Mouse (Mus musculus) brain, embryonic 14.5 days (tissue): Measurements from ENCODE around the gene Zfp507.

Experiments
- CTCF ChIP-seq: fragments of 200-500 bp; IDR thresholded peaks from 2 replicates; pipeline ENCODE4 v1.5.1; 2012; ENCODE audit warnings: inconsistent platforms, mild to moderate bottlenecking, moderate library complexity, borderline replicate concordance; ENCODE audit not compliant: insufficient read depth, insufficient read length; ENCODE audit errors: extremely low read depth
- POLR2A ChIP-seq: fragments of 200-500 bp; IDR thresholded peaks from 2 replicates; pipeline ENCODE4 v1.6.1; 2012; ENCODE audit warnings: mild to moderate bottlenecking, inconsistent platforms, borderline replicate concordance; ENCODE audit not compliant: poor library complexity, insufficient read depth, insufficient read length, severe bottlenecking; ENCODE audit errors: extremely low read depth

DNA sequence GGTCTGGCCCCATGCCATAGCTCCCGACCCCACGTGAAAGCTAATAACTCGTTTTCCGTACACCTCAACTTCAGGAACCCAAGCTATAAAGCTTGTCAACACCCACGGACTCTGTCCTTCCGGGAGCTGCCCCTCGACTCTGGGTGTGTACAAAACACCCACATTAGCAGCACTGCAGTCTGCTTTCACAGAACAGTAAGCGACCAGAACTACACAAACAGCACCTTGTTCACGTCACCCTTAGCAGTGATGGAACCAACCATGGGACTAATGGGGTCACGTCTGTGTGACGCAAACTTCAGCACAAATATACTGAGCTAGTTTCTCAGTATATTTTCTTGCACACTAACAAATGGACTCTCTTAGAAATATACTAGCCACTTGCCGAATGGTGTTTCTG is 28.7 kb downstream of the Zfp507 start:
- TF ChIP-seq POLR2A (no peak), CTCF (no peak)
